Mouse (Mus musculus): ENCODE measurements around the gene Sv2b. TPM values are rescaled to one million over a fixed set of nuclear protein-coding genes. Genes with fewer than 3 reads are reported as not detected.

The Sv2b gene
- polyA plus RNA-seq, 1 experiment from 2014 or later: 0.11 TPM

GRCm38 (mm10) chr7:75302523-75303215 is 6.4 kb downstream of the Sv2b start:
- ATAC-seq (replicated peaks; ENCODE audit: low FRiP score) (no peak), DNase-seq (ENCODE audit: low spot score) (no peak)
- Histone ChIP-seq H3K36me3 (ENCODE audit: control insufficient read depth, insufficient read depth, low read length) (no peaks in the 10 kb centered on the region), H3K4me1 (replicated peaks; ENCODE audit: control insufficient read depth, insufficient read depth, low read length) (no peaks in the 10 kb centered on the region), H3K4me2 (no peak overlapping the region), H3K27me3 (replicated peaks; ENCODE audit: control insufficient read depth, insufficient read depth, low read length) (peaks cover 8% of the 10 kb centered on the region), H3K9me3 (ENCODE audit: control insufficient read depth, low read length) (no peaks in the 10 kb centered on the region), H3K4me3 (ENCODE audit: low read depth, low read length) (no peak overlapping the region), H3K27ac (ENCODE audit: low read depth, low read length) (no peak overlapping the region), H3K9ac (ENCODE audit: low read depth, low read length) (no peak overlapping the region)
- WGBS: 78% methylated on average over 6 of the region's 6 CpGs

- Histone ChIP-seq H3K4me3 (ENCODE audit: low read depth, low read length) (no peak overlapping the region), H3K9me3 (ENCODE audit: control insufficient read depth, low read length) (no peaks in the 10 kb centered on the region), H3K4me1 (replicated peaks; ENCODE audit: control insufficient read depth, insufficient read depth, low read length) (no peaks in the 10 kb centered on the region), H3K27ac (ENCODE audit: low read depth, low read length) (no peak overlapping the region), H3K27me3 (replicated peaks; ENCODE audit: control insufficient read depth, insufficient read depth, low read length) (no peaks in the 10 kb centered on the region), H3K4me2 (no peak overlapping the region), H3K9ac (ENCODE audit: low read depth, low read length) (no peak overlapping the region), H3K36me3 (ENCODE audit: control insufficient read depth, insufficient read depth, low read length) (no peaks in the 10 kb centered on the region)
- WGBS: 77% methylated on average over 4 of the region's 4 CpGs
- ATAC-seq (replicated peaks; ENCODE audit: low FRiP score) (no peak), DNase-seq (ENCODE audit: low spot score) (no peak)
These were observed 9.8 kb downstream of the Sv2b start for GRCm38 (mm10) chr7:75299245-75299644.

GRCm38 (mm10) chr7:75296688-75297119 is 12.4 kb downstream of the Sv2b start:
- Histone ChIP-seq H3K9me3 (ENCODE audit: control insufficient read depth, low read length) (no peaks in the 10 kb centered on the region), H3K36me3 (ENCODE audit: control insufficient read depth, insufficient read depth, low read length) (no peaks in the 10 kb centered on the region), H3K4me2 (no peak overlapping the region), H3K4me3 (ENCODE audit: low read depth, low read length) (no peak overlapping the region), H3K4me1 (replicated peaks; ENCODE audit: control insufficient read depth, insufficient read depth, low read length) (no peaks in the 10 kb centered on the region), H3K9ac (ENCODE audit: low read depth, low read length) (no peak overlapping the region), H3K27ac (ENCODE audit: low read depth, low read length) (no peak overlapping the region), H3K27me3 (replicated peaks; ENCODE audit: control insufficient read depth, insufficient read depth, low read length) (no peaks in the 10 kb centered on the region)
- 49% methylated on average over 6 of the region's 6 CpGs for WGBS
- DNase-seq (ENCODE audit: low spot score) (no peak), ATAC-seq (replicated peaks; ENCODE audit: low FRiP score) (no peak)

GRCm38 (mm10) chr7:75295228-75295865 is 13.7 kb downstream of the Sv2b start:
- DNase-seq (ENCODE audit: low spot score): no peak
- Histone ChIP-seq H3K4me1 (replicated peaks; ENCODE audit: control insufficient read depth, insufficient read depth, low read length) (no peaks in the 10 kb centered on the region), H3K27me3 (replicated peaks; ENCODE audit: control insufficient read depth, insufficient read depth, low read length) (no peaks in the 10 kb centered on the region), H3K4me3 (ENCODE audit: low read depth, low read length) (no peak overlapping the region), H3K4me2 (no peak overlapping the region), H3K36me3 (ENCODE audit: control insufficient read depth, insufficient read depth, low read length) (no peaks in the 10 kb centered on the region), H3K27ac (ENCODE audit: low read depth, low read length) (no peak overlapping the region), H3K9ac (ENCODE audit: low read depth, low read length) (no peak overlapping the region), H3K9me3 (ENCODE audit: control insufficient read depth, low read length) (no peaks in the 10 kb centered on the region)
- WGBS: 78% methylated on average over 5 of the region's 5 CpGs
- ATAC-seq (replicated peaks; ENCODE audit: low FRiP score): no peak

GRCm38 (mm10) chr7:75292246-75292645 is 16.8 kb downstream of the Sv2b start:
- Histone ChIP-seq H3K4me1 (replicated peaks; ENCODE audit: control insufficient read depth, insufficient read depth, low read length) (no peaks in the 10 kb centered on the region), H3K4me2 (no peak overlapping the region), H3K27me3 (replicated peaks; ENCODE audit: control insufficient read depth, insufficient read depth, low read length) (no peaks in the 10 kb centered on the region), H3K9me3 (ENCODE audit: control insufficient read depth, low read length) (no peaks in the 10 kb centered on the region), H3K4me3 (ENCODE audit: low read depth, low read length) (no peak overlapping the region), H3K9ac (ENCODE audit: low read depth, low read length) (no peak overlapping the region), H3K36me3 (ENCODE audit: control insufficient read depth, insufficient read depth, low read length) (no peaks in the 10 kb centered on the region), H3K27ac (ENCODE audit: low read depth, low read length) (no peak overlapping the region)
- ATAC-seq (replicated peaks; ENCODE audit: low FRiP score) (no peak), DNase-seq (ENCODE audit: low spot score) (no peak)
- WGBS: 33% methylated on average over 3 of the region's 3 CpGs

- H3K9me3 ChIP-seq (ENCODE audit: control insufficient read depth, low read length): no peaks in the 10 kb centered on the region
- ATAC-seq (replicated peaks; ENCODE audit: low FRiP score) (no peak), DNase-seq (ENCODE audit: low spot score) (no peak)
These were observed 18.5 kb downstream of the Sv2b start for GRCm38 (mm10) chr7:75290554-75290953.

GRCm38 (mm10) chr7:75287237-75287636 is 21.8 kb downstream of the Sv2b start:
- H3K9ac ChIP-seq (ENCODE audit: low read depth, low read length): no peak overlapping the region
- WGBS: 80% methylated on average over 6 of the region's 6 CpGs
- H3K27me3 ChIP-seq (replicated peaks; ENCODE audit: control insufficient read depth, insufficient read depth, low read length): no peaks in the 10 kb centered on the region
- H3K36me3 ChIP-seq (ENCODE audit: control insufficient read depth, insufficient read depth, low read length): no peaks in the 10 kb centered on the region
- no peaks in the 10 kb centered on the region for H3K4me1 ChIP-seq (replicated peaks; ENCODE audit: control insufficient read depth, insufficient read depth, low read length)
- DNase-seq (ENCODE audit: low spot score) (no peak), ATAC-seq (replicated peaks; ENCODE audit: low FRiP score) (no peak)
- no peak overlapping the region for H3K27ac ChIP-seq (ENCODE audit: low read depth, low read length)
- no peaks in the 10 kb centered on the region for H3K9me3 ChIP-seq (ENCODE audit: control insufficient read depth, low read length)
- no peak overlapping the region for H3K4me2 ChIP-seq
- H3K4me3 ChIP-seq (ENCODE audit: low read depth, low read length): no peak overlapping the region

More at GRCm38 (mm10) chr7:75290554-75290953, 18.5 kb downstream of the Sv2b start:
- no peak overlapping the region for H3K4me2 ChIP-seq
- H3K4me3 ChIP-seq (ENCODE audit: low read depth, low read length): no peak overlapping the region
- H3K36me3 ChIP-seq (ENCODE audit: control insufficient read depth, insufficient read depth, low read length): no peaks in the 10 kb centered on the region
- H3K27me3 ChIP-seq (replicated peaks; ENCODE audit: control insufficient read depth, insufficient read depth, low read length): no peaks in the 10 kb centered on the region
- 41% methylated on average over 2 of the region's 2 CpGs for WGBS
- H3K4me1 ChIP-seq (replicated peaks; ENCODE audit: control insufficient read depth, insufficient read depth, low read length): no peaks in the 10 kb centered on the region
- no peak overlapping the region for H3K27ac ChIP-seq (ENCODE audit: low read depth, low read length)
- no peak overlapping the region for H3K9ac ChIP-seq (ENCODE audit: low read depth, low read length)

GRCm38 (mm10) chr7:75282951-75283350 is 26.1 kb downstream of the Sv2b start:
- H3K27ac ChIP-seq (ENCODE audit: low read depth, low read length): no peak overlapping the region
- H3K27me3 ChIP-seq (replicated peaks; ENCODE audit: control insufficient read depth, insufficient read depth, low read length): no peaks in the 10 kb centered on the region
- no peak overlapping the region for H3K4me3 ChIP-seq (ENCODE audit: low read depth, low read length)
- H3K4me2 ChIP-seq: no peak overlapping the region
- no peaks in the 10 kb centered on the region for H3K9me3 ChIP-seq (ENCODE audit: control insufficient read depth, low read length)
- 64% methylated on average over 3 of the region's 3 CpGs for WGBS
- no peak for ATAC-seq (replicated peaks; ENCODE audit: low FRiP score)
- H3K36me3 ChIP-seq (ENCODE audit: control insufficient read depth, insufficient read depth, low read length): no peaks in the 10 kb centered on the region
- no peak overlapping the region for H3K9ac ChIP-seq (ENCODE audit: low read depth, low read length)
- DNase-seq (ENCODE audit: low spot score): no peak
- H3K4me1 ChIP-seq (replicated peaks; ENCODE audit: control insufficient read depth, insufficient read depth, low read length): no peaks in the 10 kb centered on the region

GRCm38 (mm10) chr7:75282080-75282650 is 26.9 kb downstream of the Sv2b start:
- Histone ChIP-seq H3K9ac (ENCODE audit: low read depth, low read length) (no peak overlapping the region), H3K27me3 (replicated peaks; ENCODE audit: control insufficient read depth, insufficient read depth, low read length) (no peaks in the 10 kb centered on the region), H3K4me1 (replicated peaks; ENCODE audit: control insufficient read depth, insufficient read depth, low read length) (no peaks in the 10 kb centered on the region), H3K36me3 (ENCODE audit: control insufficient read depth, insufficient read depth, low read length) (no peaks in the 10 kb centered on the region), H3K4me2 (no peak overlapping the region), H3K27ac (ENCODE audit: low read depth, low read length) (no peak overlapping the region), H3K4me3 (ENCODE audit: low read depth, low read length) (no peak overlapping the region), H3K9me3 (ENCODE audit: control insufficient read depth, low read length) (no peaks in the 10 kb centered on the region)
- no peak for DNase-seq (ENCODE audit: low spot score)
- no peak for ATAC-seq (replicated peaks; ENCODE audit: low FRiP score)
- WGBS: 58% methylated on average over 3 of the region's 3 CpGs

All from liver, embryonic 11.5 days (tissue).